Mouse (Mus musculus) cerebellum, adult 11-12 months (tissue): ENCODE results near the gene Prpf31.
"Not testable (repeated sequence)": the region's sequence is repeated elsewhere in the genome, so short reads cannot be mapped to it uniquely, and the experiment has no call there.

ENCODE experiments used
- DNase-seq: peaks from one replicate; pipeline ENCODE4 v3.0.0; 2022

Gene Prpf31

DNA sequence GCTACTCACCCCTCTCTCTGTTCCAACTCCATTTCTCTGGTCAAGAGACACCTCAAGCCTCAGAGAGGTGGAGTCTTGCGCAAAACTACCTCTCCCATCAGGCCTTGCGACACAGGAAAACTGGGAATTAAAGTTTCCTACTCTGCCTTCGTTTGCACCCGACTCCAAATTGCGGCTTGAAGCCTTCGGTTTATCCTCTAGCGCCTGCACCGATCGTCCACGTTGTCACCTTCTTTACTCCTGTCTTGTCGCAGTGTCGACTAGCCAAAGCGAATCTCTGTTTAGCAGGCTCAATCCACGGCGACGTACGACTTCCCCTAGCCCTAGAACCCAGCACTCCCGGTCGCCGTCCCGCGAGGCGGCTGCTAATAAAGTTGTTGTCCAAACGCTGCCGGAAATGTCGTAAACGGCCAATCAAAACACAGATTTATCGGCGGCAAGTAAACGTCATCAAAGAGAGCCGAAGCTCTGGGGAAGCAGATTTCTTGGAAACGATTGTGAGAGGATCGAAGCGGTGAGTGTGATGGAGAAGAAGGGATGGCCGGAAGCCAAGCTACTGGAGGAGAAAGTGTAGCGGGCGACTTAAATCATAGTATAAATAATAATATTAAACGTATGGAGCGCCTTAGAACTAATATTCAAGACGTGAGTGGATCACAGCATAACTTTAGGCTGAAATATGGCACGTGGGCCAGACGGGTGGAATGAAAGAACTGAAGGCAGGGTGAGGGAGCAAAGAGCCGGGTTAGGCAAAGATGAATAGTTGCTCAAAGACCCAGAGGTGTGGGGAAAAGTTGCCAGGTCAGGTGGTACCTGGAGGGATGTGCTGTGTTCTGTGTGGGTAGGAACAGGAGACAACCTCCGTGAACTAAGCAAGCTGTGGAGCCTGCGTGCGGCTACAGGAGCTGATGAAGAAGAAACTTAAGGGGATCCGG is at the start of gene Prpf31, which contains the start of gene Tfpt:
TSS of gene Prpf31 (plus strand) at position 443 of the 935 bp plus-strand sequence.
TSS of gene Tfpt (minus strand) at position 387 of the 935 bp plus-strand sequence.
- DNase-seq: peak; percentile 94

DNA sequence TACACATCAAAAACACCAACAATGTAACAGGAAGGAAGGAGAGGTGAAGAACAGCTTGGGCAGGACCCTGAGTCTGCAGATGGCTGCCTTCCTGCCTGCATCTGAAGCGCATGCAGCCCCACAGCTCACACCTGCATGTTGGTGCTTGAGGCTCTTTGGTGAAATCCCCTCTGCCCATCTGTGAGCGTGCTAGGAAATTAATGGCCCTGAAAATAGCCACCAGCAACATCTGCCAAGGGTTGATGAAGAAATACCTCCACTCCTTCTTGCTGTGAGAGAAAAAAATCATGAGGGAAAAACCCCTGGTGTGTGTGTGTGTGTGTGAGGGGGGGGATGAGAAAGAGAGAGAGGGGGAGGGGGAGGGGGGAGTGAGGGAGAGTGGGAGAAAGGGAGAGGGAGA is 49.8 kb upstream of the Prpf31 start:
- DNase-seq: no peak

DNA sequence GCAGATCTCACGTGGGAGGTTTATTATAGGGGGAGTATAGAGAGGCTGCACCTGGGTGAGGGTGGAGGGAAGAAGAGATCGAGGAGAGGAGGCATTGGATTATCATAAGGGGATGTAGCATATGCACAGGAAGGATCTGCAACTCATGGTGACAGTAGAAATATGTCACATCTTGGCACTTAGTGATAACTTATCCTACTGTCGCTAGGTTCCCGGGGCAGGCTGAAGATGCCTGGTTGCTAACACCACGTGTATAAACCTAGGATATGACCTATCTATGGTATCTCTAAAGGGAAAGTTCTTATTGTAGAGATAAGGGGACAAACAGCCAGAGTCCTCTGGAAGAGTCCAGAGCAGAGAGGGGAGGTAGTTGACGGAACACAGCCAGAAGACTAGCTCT is 44.0 kb upstream of the Prpf31 start:
- DNase-seq: no peak

DNA sequence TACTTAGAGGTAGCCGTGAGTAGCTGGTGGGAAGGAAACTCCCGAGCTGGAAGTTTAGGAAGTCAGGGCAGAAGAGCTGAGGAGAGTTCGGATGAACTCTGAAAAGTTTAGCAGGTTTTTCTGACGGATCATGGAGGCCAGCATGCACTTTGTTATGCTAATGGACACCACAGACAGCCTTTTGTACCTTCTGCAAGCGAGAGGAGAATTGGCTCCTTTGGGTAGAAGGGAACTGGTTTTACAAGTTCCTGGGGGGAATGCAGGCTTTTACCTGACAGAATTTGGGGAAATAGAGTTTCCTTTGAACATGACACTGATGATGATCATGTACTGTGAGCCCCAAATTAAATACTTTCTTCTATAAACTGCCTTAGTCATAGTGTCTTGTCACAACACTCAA is 43.5 kb upstream of the Prpf31 start:
- no peak for DNase-seq

DNA sequence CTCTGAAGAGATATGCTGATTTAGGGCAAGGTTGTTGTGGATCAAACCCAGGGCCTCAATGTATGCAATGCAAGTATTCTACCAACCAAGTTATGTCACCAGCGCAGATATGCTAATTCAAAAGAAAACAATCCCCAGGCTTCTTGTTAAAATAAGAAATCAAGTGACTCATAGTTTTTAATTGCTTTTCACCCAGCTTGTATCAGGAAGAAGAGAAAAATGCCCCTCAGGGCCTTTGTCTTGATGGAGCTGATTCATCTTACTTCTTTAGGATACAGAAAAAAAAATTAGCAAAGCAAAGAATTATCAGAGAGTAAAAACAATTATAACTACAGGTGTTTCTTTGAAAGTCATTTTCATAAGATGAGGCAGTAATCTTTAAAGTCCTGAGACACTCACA is 42.5 kb upstream of the Prpf31 start:
- no peak for DNase-seq

DNA sequence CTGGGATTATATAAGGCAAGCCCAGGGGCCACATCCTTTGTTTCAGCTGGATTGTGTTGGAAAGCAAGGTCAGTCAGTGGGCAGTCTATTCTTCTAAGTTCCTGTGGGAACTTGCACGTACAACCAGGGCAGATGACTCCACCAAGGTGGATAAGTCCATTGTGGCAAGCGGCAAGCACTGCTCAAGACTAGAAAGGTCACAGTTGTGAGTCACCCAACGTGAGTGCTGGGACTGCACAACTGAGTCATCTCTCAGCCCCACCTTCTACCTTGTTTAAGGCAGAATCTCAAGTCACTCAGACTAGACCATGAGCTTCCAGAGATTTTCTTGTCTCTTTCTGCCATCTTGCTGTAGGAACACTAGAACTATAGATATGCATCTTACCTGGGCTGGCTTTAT is 39.2 kb upstream of the Prpf31 start:
- no peak for DNase-seq

DNA sequence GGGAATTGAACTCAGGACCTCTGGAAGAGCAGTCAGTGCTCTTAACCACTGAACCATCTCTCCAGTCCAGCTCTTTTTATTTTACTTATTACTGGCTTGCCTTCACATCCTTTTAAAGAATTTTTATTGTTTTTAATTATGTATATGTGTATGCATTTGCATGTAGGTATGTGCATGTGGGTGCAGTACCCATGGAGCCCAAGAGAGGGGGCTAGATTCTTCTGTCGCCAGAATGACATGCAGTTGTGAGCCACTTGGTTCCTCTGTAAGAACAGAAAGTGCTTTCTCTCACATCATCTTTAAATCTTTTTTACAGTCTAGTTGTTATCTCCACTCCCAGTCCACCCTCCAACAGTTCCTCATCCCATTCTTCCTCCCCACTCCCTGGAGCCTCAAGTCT is 38.3 kb upstream of the Prpf31 start:
- DNase-seq: no peak

DNA sequence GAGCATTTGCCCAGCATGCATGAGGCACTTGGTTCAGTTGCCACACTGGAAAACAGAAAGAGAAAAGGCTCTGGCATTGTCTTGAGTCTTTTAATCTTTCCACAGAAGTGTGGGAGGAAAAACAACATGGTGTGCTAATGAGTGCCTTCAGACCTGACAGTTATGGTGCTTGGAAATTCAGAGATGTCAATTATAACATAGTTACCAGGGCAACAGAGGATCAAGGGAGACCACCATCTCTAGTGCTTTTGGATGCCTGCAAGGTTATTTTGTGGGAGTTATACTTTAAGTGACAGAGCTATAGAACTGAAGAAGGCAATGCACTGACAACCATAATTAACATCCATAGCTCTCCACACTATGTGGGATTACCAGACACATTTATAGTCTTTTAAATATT is 35.9 kb upstream of the Prpf31 start:
- no peak for DNase-seq

DNA sequence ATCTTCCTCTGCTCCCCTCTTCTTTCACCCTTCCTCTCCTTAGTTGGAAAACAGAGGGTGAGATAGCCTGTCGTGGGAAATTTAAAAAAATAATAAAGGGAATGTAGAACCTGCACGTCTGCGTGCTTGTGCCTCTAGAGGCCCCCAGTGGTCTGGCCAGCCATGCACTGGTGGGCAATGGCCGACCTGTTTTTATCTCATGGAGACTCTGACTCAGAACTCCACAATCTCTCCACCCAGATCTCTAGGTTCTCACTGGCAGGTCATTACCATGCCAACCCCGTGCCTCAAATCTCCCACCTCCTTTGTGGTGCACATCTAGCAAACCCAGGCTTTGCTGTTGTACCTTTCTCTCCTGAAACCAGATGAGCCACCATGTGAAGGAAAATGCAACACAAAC is 35.1 kb upstream of the Prpf31 start:
- DNase-seq: no peak

DNA sequence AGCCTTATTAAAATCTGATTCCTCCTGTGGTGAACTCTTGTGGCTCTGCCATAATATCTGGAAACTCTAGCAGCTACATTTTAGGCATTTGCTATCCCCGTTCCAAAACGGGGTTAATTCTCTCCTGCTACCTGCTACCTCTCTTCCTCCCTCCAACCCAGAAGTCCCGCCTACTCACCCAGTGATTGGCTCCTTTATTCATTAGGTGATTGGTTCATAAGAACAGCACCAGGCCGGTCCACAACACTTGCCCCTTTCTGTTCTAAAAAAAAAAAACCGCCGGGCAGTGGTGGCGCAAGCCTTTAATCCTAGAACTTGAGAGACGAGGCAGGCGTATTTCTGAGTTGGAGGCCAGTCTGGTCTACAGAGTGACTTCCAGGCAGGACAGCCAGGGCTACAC is 34.6 kb upstream of the Prpf31 start:
- DNase-seq: no peak

DNA sequence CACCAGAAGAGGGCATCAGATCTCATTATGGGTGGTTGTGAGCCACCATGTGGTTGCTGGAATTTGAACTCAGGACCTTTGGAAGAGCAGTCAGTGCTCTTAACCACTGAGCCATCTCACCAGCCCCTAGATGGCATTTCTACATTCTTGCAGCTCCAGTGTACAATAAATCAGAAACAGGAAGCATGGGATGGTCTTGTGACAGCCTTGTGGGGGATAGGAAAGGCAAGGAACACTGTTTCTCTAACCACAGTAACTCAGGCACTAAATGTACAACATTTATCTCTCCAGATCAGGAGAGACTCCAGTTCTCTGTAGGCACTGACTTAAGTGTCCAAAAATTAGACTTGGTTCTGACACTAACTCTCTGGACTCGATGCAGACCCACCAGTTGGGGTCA is 32.0 kb upstream of the Prpf31 start:
- not testable (repeated sequence) for DNase-seq

DNA sequence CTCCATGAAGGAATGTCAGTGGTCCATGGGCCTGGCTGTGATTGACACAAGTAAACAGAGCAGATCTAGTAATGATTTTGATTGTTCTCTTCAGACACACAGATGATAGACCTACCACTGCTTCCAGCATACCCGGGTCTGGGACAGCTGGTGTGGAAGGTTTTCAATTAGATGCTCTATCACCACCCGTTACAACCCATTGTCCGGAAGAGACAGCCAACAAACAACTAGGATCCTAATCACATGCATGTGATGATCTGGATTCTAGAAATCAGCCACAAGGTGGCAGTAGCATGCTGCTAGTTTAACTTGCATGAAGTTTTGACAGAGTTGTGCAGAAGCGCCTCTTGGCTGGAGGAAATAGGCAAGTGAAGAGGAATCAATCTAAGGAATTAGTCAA is 28.7 kb upstream of the Prpf31 start:
- no peak for DNase-seq

DNA sequence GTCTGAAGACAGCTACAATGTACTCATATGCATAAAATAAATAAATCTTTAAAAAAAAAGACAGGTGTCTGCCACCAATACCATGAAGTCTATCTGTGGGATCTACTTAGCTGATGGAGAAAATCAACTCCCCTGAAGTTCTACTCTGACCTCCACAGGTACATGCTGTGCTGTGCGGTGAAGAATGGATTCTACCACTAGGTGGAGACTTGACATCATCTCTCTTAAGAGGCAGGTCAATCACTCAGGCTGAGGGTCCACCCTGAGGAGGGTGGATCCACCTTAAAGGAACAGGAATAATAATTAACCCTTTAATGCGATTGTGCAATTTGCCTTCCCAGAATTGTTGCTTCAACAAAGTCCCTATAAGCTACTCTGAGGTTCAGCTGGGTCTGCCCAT is 23.0 kb upstream of the Prpf31 start:
- DNase-seq: no peak

DNA sequence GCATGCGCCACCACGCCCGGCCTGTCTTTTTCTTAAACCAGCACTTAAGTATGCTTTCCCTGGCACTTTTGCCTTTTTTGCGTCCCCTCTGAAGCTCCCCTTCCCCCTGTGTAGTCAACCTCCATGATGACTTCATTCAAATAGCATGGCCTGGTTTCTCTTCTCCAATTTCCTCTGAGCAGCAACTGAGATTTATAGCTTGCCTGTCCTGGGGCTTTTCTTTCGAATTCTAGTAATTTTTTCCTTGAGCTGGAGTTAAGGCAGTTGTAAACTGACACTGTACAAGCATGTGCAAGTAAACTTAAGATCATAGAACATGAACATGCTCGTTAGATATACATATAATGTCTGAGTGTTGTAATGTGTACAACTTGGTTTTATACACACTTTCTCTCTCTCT is 22.4 kb upstream of the Prpf31 start:
- DNase-seq: no peak

DNA sequence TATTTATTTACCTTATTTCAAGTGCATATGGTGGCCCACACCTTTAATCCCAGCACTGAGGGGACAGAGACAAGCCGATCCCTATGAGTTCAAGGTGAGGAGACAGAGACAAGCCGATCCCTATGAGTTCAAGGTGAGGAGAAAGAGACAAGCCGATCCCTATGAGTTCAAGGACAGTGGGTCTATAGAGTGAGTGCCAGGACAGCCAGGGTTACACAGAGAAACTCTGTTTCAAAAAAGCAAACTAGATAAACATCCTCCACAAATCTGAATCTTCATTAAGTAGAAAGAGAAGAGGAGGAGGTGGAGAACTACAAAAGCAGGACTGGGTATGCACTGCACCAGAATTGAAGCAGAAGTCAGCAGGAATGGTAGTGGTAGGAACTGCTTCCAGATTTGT is 21.1 kb upstream of the Prpf31 start:
- DNase-seq: no peak

DNA sequence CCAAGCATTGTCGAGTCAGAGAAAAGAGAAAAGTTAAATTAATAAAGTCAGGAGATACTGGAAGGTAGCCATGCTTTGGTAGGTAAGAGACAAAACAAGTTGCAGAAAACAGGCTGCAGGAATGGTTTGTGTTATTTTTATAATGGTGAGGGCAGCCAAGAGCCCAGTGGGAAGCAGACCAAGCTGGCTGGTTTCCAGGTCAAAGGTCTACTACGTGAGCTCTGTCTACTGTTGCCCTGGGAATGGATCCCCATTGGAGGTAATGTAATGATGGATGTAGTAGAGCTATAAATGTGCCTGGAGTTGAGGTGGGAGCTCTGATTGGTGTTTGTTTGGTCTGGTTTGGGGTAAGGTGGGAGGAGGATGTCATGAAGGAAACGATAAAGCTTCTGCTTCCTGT is 20.7 kb upstream of the Prpf31 start:
- DNase-seq: no peak

DNA sequence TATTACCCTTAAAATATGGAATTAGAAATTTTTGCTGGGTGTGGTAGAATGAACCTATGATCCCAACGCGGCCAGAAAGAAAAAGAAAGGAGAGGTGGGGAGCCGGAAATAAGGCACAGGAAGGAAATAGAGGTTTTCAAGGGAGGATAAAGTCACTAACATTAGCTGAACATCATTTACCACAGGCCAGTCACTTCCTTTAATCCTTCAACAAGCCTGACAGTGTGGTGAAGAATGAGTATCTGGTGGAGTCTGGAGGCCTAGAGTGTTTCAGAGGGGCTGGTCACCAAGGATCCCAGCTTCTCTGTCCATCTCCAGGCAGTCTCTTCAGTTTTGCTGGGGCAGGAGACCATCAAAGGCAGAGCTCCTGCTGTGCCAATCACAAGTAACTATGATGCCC is 19.3 kb upstream of the Prpf31 start:
- no peak for DNase-seq

DNA sequence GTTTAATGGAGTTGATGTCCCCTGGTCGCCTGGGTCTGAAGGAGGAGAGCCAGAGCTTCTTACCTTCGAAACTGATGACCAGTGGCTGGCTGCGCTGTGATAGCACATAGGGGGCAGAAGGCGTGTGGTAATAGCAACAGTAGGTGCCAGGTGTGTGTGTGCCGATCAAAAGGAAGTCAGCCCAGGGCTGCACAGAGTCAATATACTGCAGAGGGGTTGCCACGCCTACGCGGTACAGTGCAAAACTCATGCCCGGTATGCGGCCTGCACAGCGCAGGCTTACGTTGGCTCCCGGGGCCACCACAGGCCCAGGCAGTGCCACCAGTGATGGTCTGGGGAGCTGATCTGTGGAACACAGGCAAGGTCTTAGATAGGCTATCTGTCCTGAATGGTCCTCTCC is 18.8 kb upstream of the Prpf31 start:
- no peak for DNase-seq

DNA sequence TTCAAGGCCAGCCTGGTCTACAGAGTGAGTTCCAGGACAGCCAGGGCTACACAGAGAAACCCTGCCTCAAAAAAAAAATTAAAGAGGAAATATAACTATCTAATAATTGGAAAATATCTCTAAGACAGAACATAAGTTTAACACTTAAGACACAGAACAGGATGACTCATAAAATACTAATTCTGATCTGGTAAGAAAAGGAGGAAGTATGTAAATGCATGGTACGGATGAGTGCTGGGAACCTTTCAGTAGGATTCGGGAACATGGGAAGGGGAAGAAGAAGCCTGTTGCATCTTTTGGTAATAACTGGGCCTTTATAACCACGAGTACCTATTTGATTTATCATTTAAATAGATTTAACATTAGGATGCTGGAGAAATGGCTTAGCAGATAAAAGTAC is 15.8 kb upstream of the Prpf31 start:
- no peak for DNase-seq

DNA sequence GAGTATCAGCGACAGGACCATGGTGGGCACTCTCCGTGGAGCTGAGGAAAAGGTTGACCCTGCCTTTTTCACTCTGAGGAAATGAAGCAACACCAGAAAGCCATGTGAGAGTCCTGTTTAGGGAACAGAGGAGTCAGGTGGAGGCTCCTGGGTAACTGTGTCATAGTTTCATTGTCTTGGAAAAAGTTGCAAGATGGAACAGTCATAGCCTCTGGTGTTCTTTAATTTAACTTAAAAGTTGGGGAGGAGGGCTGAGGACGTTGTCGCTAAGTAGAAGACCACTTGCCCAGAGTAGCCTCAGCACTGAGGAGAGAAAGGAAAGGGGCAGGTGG is 13.8 kb upstream of the Prpf31 start, which contains the start of gene Oscar:
TSS of gene Oscar (minus strand) at position 101 of the 332 bp plus-strand sequence.
- DNase-seq: no peak

DNA sequence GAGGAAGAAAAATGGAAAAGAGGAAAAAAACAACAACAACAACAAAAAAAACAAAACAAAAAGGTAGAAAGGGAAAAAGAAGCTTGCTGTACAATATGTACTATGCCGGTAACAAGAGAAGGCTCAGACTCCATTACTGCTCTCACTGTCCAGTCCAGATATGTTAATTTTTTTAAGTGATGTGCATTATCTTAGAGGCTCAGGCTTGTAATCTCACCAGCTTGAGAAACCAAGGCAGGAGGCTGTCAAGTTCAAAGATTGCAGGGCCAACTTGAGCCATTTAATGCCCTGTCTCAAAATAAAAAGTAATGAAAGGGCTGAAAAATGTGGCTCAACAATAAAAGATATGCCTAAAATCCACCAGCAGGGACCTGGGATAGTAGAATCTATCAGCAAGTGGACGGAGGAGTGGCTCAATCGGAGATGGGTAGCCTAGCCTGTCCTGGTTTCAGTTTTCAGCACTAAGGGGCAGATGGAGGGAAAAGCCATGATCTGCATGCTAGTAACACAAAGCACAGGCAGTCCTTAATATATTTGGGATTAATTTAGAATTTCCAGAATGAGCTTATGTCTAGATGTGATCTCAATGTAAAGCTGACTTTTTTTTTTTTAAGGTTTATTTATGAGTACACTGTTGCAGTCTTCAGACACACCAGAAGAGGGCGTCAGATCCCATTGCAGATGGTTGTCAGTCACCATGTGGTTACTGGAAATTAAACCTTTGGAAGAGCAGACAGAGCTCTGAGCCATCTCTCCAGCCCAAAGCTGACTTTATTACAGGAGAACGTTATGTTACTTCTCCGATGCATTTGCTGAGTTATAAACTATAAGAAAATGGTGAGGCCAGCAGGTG is 13.2 kb upstream of the Prpf31 start:
- no peak for DNase-seq

DNA sequence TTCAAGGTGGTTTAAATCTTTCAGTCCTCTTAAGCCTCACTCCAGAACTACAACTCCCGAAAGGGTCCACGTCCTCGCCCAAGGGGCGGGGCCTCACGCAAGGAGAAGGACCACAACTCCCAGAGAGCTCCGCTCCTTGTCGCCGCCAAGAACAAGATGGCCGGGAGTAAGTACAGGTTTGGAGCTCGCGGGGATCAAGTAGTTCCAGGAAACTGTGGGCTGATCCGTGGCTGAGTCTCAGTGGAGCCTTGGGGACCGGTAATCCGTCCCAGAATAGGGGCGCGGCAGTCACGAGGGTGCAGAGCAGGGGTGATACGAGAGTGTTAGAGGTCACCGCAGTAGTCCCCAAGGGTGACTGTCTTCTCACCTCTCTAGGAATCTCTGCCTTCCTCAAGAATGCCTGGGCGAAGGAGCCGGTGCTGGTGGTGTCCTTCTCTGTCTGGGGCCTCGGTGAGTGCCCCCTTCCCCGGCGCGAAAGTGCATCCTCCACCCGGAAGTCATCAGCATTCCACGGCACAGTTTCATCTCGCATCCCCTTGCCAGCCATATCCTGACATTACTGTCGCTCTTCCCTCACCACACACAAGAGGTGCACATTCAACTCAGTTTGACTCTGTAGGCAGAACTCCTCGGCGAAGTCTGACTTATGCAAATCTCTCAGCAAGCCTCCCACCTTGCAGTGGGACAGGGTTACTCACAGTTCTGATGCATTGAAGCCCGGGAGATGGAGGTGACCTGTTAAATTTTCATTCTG is 12.4 kb upstream of the Prpf31 start, which contains the start of gene Ndufa3:
TSS of gene Ndufa3 (plus strand) at position 132 of the 754 bp plus-strand sequence.
- peak; percentile 93 for DNase-seq

DNA sequence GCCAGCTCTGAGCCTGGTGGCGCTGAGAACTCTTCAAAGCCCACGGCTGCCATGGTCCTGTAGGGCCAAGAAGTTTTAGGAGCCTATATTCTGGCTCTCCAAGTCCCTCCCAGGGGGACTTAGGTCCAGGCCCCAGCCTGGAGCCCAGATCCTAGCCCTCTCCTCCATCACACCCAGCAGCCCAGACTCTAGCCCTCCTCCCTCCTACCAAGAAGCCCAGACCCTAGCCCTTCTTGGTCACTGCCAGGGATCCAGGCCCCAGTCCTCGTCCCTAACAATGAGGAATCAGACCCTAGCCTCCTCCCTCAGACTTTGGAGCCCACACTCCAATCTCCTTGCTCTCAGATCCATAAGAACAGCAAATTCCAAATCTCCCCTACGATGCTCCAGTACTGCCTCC is 755 bp upstream of the Prpf31 start:
- peak; percentile 59 for DNase-seq
